Mouse (Mus musculus) olfactory bulb, adult 2 months (tissue): ENCODE data around the gene Krt80.

Experiments
- CTCF ChIP-seq: fragments of 200-500 bp; IDR thresholded peaks from 2 replicates; pipeline ENCODE4 v1.5.1; 2012; ENCODE audit warnings: low read depth, mild to moderate bottlenecking, low read length, moderate library complexity; ENCODE audit not compliant: insufficient read depth
- POLR2A ChIP-seq: fragments of 200-500 bp; IDR thresholded peaks from 2 replicates; pipeline ENCODE4 v1.6.1; 2012; ENCODE audit warnings: mild to moderate bottlenecking, low read depth, low read length, moderate library complexity; ENCODE audit not compliant: insufficient read depth

DNA sequence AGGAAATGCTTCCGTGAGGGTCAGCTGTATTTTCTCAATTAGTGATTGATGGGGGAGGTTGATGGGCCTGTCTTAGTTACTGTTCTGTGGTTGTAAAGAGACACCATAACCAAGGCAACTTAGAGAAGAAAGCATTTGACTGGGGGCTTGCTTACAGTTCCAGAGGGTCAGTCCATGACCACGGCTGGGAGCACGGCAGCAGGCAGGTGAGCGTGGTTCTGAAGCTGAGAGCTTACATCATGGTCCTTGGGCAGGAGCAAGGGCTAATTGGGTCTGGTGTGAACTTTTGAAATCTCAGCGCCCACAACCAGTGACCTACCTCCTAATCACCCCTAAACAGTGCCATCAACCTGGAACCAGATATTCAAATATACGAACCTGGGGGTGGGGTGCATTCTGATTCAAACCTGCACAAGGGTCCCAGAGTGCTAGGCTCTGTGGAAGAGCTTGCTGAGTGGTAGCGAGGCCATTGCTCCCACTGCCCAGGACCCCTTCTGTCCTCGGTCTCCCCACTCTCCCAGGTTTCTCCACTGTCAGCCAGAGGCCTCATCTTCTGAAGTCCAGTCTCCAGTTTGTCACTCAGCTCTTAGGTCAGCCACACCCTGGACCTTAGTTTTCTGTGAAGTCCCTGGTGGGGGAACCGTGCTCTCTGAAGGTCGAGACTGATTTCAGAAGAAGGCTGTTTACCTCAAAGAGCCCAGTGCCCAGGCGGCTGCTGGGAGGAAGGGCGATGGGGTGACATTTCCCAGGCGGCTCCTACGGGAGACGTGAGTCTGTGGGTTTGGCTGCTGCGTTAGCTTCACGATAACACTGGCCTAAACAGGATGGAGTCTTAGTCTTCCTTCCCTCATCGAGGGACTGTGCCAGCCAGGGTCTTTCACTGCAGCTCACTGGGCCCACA lies 52.8 kb downstream of the Krt80 start:
- TF ChIP-seq POLR2A (no peak), CTCF (no peak)
